Mouse (Mus musculus) embryonic facial prominence, embryonic 15.5 days (tissue): ENCODE results near the gene Aloxe3. TPM values are rescaled to one million over a fixed set of nuclear protein-coding genes. Genes with fewer than 3 reads are reported as not detected.

Experiments used
- ATAC-seq: fragments of 200-750 bp; cut with Nextera tagmentation; 2 replicates; pipeline ENCODE4 v1.8.0; 2017; ENCODE audit warnings: low read depth, moderate TSS enrichment; ENCODE audit not compliant: insufficient number of reproducible peaks, low FRiP score, low TSS enrichment
- H3K27ac ChIP-seq: fragments of 300-500 bp; sonication (generic); replicated peaks from 2 replicates; pipeline ENCODE4 v1.5.1; 2015; ENCODE audit warnings: mild to moderate bottlenecking, inconsistent platforms
- H3K27me3 ChIP-seq: fragments of 300-500 bp; sonication (generic); 2 replicates; pipeline ENCODE4 v1.6.1; 2015; ENCODE audit warnings: inconsistent platforms
- H3K36me3 ChIP-seq: fragments of 300-500 bp; sonication (generic); 2 replicates; pipeline ENCODE4 v1.6.1; 2015; ENCODE audit warnings: mild to moderate bottlenecking, inconsistent platforms
- H3K4me1 ChIP-seq: fragments of 300-500 bp; sonication (generic); 2 replicates; pipeline ENCODE4 v1.6.1; 2015; ENCODE audit warnings: inconsistent platforms
- H3K4me2 ChIP-seq: fragments of 300-500 bp; sonication (generic); replicated peaks from 2 replicates; pipeline ENCODE4 v1.6.1; 2015; ENCODE audit warnings: mild to moderate bottlenecking, inconsistent platforms
- H3K4me3 ChIP-seq: fragments of 300-500 bp; sonication (generic); replicated peaks from 2 replicates; pipeline ENCODE4 v1.5.1; 2015; ENCODE audit warnings: mild to moderate bottlenecking, inconsistent platforms
- H3K9ac ChIP-seq: fragments of 300-500 bp; sonication (generic); 2 replicates; pipeline ENCODE4 v1.6.1; 2015; ENCODE audit warnings: inconsistent platforms
- H3K9me3 ChIP-seq: fragments of 300-500 bp; sonication (generic); replicated peaks from 2 replicates; pipeline ENCODE4 v1.6.1; 2016; ENCODE audit warnings: inconsistent platforms
- WGBS: fragments of 180-500 bp; shearing (Covaris S2); methylation state at CpG from one replicate; pipeline ENCODE4 v1.1.7; 2015; 5-methylcytosine and 5-hydroxymethylcytosine counted together
- polyA plus RNA-seq: library from polyadenylated mRNA; unstranded; fragments of >200 nt; fragmentation: Nextera tagmentation; extraction: Ambion mirVana; gene quantifications from 2 replicates; pipeline ENCODE4 v1.2.1, GENCODE M21; 2015

Gene Aloxe3
- polyA plus RNA-seq, 1 experiment from 2014 or later = 8.9 TPM

DNA sequence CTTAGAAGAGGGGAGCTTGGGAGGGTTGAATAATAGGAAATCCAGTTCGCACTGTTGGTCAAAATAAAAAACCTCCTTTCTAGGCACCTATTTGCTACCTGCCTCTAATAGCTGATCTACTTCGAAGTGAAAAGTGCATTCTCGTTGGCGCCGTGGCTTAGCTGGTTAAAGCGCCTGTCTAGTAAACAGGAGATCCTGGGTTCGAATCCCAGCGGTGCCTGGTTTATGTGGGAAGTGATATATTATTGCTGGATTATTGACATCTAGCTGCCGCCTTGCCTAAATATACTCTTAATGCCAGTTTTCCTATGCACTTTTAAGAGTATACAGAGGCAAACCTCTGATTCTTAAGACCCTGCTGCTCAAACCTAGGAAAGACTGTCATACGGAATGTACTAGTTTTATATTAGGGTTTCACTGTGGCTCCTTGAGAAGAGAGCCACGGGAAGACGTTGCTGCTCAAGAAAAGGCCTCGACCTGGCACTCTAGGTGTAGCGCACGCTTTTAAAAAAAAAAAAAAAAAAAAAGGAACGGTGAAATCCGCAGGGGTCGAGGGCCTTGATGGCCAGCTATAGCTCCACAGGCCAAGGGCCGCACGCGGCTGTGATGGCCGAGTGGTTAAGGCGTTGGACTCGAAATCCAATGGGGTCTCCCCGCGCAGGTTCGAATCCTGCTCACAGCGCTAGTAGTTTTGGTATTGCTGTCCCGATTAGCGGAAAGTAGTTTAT is 15.2 kb upstream of the Aloxe3 start:
- Histone ChIP-seq H3K36me3 (peaks cover 42% of the 10 kb centered on the region), H3K4me1 (peaks cover 12% of the 10 kb centered on the region), H3K27ac (peak overlapping the region; percentile 63), H3K9ac (peak overlapping the region; percentile 26), H3K4me3 (peak overlapping the region; percentile 50), H3K9me3 (no peaks in the 10 kb centered on the region), H3K4me2 (peak overlapping the region; percentile 57), H3K27me3 (no peaks in the 10 kb centered on the region)
- peak; percentile 65; the same call in 1 of the 2 replicates for ATAC-seq
- under 1% methylated on average over 30 of the region's 30 CpGs for WGBS

- no peaks in the 10 kb centered on the region for H3K9me3 ChIP-seq
- H3K27ac ChIP-seq = peak overlapping the region; percentile 36
- no peaks in the 10 kb centered on the region for H3K27me3 ChIP-seq
- H3K4me2 ChIP-seq = peak overlapping the region; percentile 57
- H3K36me3 ChIP-seq = peaks cover 34% of the 10 kb centered on the region
- ATAC-seq = no peak
- peak overlapping the region; percentile 26 for H3K9ac ChIP-seq
- peaks cover 12% of the 10 kb centered on the region for H3K4me1 ChIP-seq
- WGBS = 4% methylated on average over 21 of the region's 21 CpGs
- peak overlapping the region; percentile 50 for H3K4me3 ChIP-seq
Measured at GRCm38 (mm10) chr11:69111051-69111810, 14.5 kb upstream of the Aloxe3 start.

DNA sequence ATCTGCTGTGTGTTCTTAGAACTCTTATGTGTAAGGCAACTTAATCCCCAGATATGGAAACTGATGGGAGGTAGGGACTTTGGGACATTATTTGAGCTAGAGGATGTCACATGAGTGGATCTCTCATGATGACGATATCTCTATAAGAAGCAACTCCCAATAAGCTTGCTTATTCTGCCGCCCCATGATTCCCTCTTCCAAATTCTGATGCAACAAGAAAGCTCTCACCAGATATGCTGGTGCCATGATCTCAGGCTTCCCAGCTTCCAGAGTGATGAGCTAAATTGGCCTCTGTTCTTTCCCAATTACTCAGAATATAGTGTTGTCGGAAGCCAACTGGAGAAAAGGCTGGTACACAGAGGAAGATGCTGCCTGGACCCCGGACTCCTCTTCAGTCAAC is 13.8 kb upstream of the Aloxe3 start:
- peaks cover 12% of the 10 kb centered on the region for H3K4me1 ChIP-seq
- no peak overlapping the region for H3K4me2 ChIP-seq
- H3K4me3 ChIP-seq = no peak overlapping the region
- peak overlapping the region; percentile 36; the same call in 1 of the 2 replicates for H3K27ac ChIP-seq
- H3K36me3 ChIP-seq = peaks cover 28% of the 10 kb centered on the region
- no peaks in the 10 kb centered on the region for H3K9me3 ChIP-seq
- no peak for ATAC-seq
- H3K27me3 ChIP-seq = no peaks in the 10 kb centered on the region
- no peak overlapping the region for H3K9ac ChIP-seq
- 67% methylated on average over 4 of the region's 4 CpGs for WGBS

DNA sequence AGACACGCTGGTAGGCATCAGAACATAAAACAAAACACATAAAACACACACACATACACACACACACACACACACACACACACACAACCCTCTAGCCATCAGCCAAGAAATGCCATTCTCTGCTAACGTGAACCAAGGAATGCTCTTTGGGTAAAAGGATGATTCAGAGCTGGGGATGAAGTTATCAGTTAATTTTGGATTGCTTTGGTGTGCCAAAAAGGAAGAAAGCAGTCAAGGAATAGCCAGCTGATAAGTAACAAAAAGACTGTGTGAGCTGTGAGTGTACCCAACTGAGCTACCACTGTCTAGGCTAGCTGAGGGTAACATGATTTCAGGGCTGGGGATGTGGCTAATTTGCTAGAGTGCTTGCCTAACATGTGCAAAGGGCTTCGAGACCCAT is 11.7 kb upstream of the Aloxe3 start:
- WGBS = 63% methylated on average over 3 of the region's 3 CpGs
- no peak overlapping the region for H3K4me2 ChIP-seq
- ATAC-seq = no peak

GRCm38 (mm10) chr11:69114621-69115020 is 11.1 kb upstream of the Aloxe3 start:
- Histone ChIP-seq H3K27me3 (no peaks in the 10 kb centered on the region), H3K36me3 (peaks cover under 1% of the 10 kb centered on the region; the same call in 1 of the 2 replicates), H3K9me3 (no peaks in the 10 kb centered on the region), H3K4me1 (peaks cover 18% of the 10 kb centered on the region), H3K4me2 (no peak overlapping the region), H3K9ac (no peak overlapping the region), H3K4me3 (no peak overlapping the region), H3K27ac (no peak overlapping the region)
- 77% methylated on average over 3 of the region's 3 CpGs for WGBS
- no peak for ATAC-seq

More for the DNA sequence above, 11.7 kb upstream of the Aloxe3 start:
- Histone ChIP-seq H3K27me3 (no peaks in the 10 kb centered on the region), H3K36me3 (peaks cover 6% of the 10 kb centered on the region), H3K9ac (no peak overlapping the region), H3K4me3 (no peak overlapping the region), H3K27ac (no peak overlapping the region), H3K4me1 (peaks cover 17% of the 10 kb centered on the region), H3K9me3 (no peaks in the 10 kb centered on the region)

GRCm38 (mm10) chr11:69116843-69117242 is 8.9 kb upstream of the Aloxe3 start:
- Histone ChIP-seq H3K9ac (no peak overlapping the region), H3K4me1 (peaks cover 36% of the 10 kb centered on the region), H3K4me3 (peak overlapping the region; percentile 91; the same call in 1 of the 2 replicates), H3K4me2 (peak overlapping the region; percentile 96), H3K9me3 (no peaks in the 10 kb centered on the region), H3K36me3 (no peaks in the 10 kb centered on the region), H3K27me3 (no peaks in the 10 kb centered on the region; the same call in 1 of the 2 replicates), H3K27ac (no peak overlapping the region)
- 56% methylated on average over 5 of the region's 5 CpGs for WGBS
- no peak for ATAC-seq

GRCm38 (mm10) chr11:69117737-69118695 is 7.7 kb upstream of the Aloxe3 start:
- peak overlapping the region; percentile 89 for H3K27ac ChIP-seq
- H3K9ac ChIP-seq = peak overlapping the region; percentile 70
- H3K27me3 ChIP-seq = no peaks in the 10 kb centered on the region; the same call in 1 of the 2 replicates
- peak overlapping the region; percentile 96 for H3K4me2 ChIP-seq
- 0% methylated on average over 45 of the region's 45 CpGs for WGBS
- H3K36me3 ChIP-seq = no peaks in the 10 kb centered on the region
- H3K4me3 ChIP-seq = peak overlapping the region; percentile 91
- H3K4me1 ChIP-seq = peaks cover 36% of the 10 kb centered on the region
- peak; percentile 31; the same call in 1 of the 2 replicates for ATAC-seq
- no peaks in the 10 kb centered on the region for H3K9me3 ChIP-seq

- H3K36me3 ChIP-seq = no peaks in the 10 kb centered on the region
- H3K4me3 ChIP-seq = peak overlapping the region; percentile 91
- no peak overlapping the region for H3K9ac ChIP-seq
- H3K9me3 ChIP-seq = no peaks in the 10 kb centered on the region
- peak overlapping the region; percentile 96 for H3K4me2 ChIP-seq
- H3K27me3 ChIP-seq = no peaks in the 10 kb centered on the region; the same call in 1 of the 2 replicates
- no peak for ATAC-seq
- peaks cover 36% of the 10 kb centered on the region for H3K4me1 ChIP-seq
- H3K27ac ChIP-seq = peak overlapping the region; percentile 89
- WGBS = under 1% methylated on average over 15 of the region's 15 CpGs
Measured at GRCm38 (mm10) chr11:69118765-69119164, 6.9 kb upstream of the Aloxe3 start.

DNA sequence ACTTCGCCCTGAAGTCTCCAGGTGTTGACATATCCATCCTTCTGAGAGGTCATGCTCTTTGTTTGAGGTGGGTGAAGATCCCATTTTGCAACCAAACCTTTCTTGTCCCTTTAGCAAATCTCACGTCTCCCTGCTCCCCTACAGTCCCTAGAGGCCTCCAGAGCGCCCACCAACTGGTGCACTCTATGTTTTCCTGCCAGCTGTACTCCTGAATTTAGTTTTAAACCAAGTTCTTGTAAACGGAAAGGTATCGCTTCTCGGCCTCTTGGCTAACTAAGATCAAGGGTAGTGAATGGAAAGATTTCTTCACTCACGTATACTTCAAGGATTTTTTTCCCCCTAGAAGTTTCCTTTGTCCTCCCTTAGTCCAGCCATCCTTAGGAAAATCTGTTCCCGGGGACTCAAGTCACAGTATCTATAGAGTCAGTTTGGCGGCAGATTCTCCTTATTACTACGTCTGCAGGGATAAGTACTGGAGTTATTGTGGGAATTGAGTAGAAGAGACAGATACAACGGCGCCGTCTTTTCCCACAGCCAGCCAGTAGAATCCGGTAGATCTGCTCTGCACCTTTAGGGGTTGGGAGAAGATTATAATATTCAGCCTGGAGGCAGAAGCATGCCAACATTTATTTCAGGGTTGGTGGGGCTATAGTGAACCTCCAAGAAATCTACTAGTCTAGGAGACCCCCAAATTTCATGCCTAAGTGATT is 6.1 kb upstream of the Aloxe3 start:
- ATAC-seq = no peak
- WGBS = 37% methylated on average over 14 of the region's 14 CpGs
- H3K9ac ChIP-seq = no peak overlapping the region
- H3K27me3 ChIP-seq = no peaks in the 10 kb centered on the region; the same call in 1 of the 2 replicates
- no peaks in the 10 kb centered on the region for H3K36me3 ChIP-seq
- no peaks in the 10 kb centered on the region for H3K9me3 ChIP-seq
- peaks cover 36% of the 10 kb centered on the region for H3K4me1 ChIP-seq
- no peak overlapping the region for H3K27ac ChIP-seq
- peak overlapping the region; percentile 91 for H3K4me3 ChIP-seq
- H3K4me2 ChIP-seq = peak overlapping the region; percentile 96
